Mouse (Mus musculus): Measurements from ENCODE around the gene Cldn3. TPM values are rescaled to one million over a fixed set of nuclear protein-coding genes. Genes with fewer than 3 reads are reported as not detected.

Cldn3 gene
- not detected for polyA plus RNA-seq (2017; shearing (Covaris generic))

DNA sequence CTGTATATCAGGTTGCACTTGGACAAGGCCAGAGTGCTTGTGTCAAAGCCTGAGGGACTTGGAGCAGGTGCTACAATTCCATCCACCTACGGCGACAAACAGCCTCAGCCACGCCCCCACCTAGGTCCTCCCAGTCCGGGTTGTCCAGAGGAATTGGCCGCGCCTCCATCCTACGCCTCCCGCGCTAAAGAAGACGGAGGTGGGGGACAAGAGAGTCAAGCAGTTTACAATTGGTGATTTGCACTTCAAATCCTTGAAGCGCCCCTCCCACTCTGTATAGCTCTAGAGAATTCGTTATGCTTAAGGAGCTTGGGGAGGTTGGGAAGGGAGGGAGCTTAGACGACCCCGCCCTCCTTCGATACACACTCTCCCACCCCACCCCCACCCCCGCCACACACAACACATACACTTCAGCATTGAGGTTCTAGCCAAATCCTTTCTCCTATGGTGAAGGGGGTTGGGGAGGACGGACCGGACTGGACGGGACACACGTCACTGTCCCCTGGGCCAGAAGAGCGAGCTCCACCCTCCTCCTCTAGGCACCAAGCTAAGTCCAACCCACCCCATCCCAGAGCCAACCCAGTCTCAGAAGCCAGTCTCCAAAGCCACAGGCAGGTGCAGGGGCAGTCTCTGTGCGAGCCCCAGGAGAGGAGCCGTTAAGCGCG, at the start of gene Cldn3:
Gene Cldn3 (plus strand): TSS at position 582 of the 665 bp plus-strand sequence.

GRCm38 (mm10) chr5:134946857-134947255, 39.2 kb upstream of the Cldn3 start, which contains the start of gene Cldn4:
Cldn4 (minus strand) TSS chr5:134946934.

GRCm38 (mm10) chr5:135008671-135009589, 22.9 kb downstream of the Cldn3 start, which contains the start of gene Abhd11:
Abhd11 (plus strand) TSS chr5:135009152.

GRCm38 (mm10) chr5:135023344-135024173, 37.5 kb downstream of the Cldn3 start, which contains the start of gene Stx1a:
Stx1a (plus strand) TSS chr5:135023482.

Other genes starting within 250 kb of the Cldn3 start
- gene Eln, start 238.9 kb upstream of the Cldn3 start, polyA plus RNA-seq (2017; shearing (Covaris generic)): 0.35 TPM
- not detected for gene Tmem270, start 79.5 kb upstream of the Cldn3 start, polyA plus RNA-seq (2017; shearing (Covaris generic))
- not detected for gene Cldn13, start 70.7 kb upstream of the Cldn3 start, polyA plus RNA-seq (2017; shearing (Covaris generic))
- gene Mettl27, start 53.8 kb upstream of the Cldn3 start, polyA plus RNA-seq (2017; shearing (Covaris generic)): 5.6 TPM
- not detected for gene Cldn4, start 39.3 kb upstream of the Cldn3 start, polyA plus RNA-seq (2017; shearing (Covaris generic))
- gene Abhd11, start 22.9 kb downstream of the Cldn3 start, polyA plus RNA-seq (2017; shearing (Covaris generic)): 74.8 TPM
- 7.1 TPM for gene Stx1a, start 37.3 kb downstream of the Cldn3 start, polyA plus RNA-seq (2017; shearing (Covaris generic))
- gene Dnajc30, start 78.0 kb downstream of the Cldn3 start, polyA plus RNA-seq (2017; shearing (Covaris generic)): 9.6 TPM
- 78.7 TPM for gene Bud23, start 78.7 kb downstream of the Cldn3 start, polyA plus RNA-seq (2017; shearing (Covaris generic))
- gene Vps37d, start 92.1 kb downstream of the Cldn3 start, polyA plus RNA-seq (2017; shearing (Covaris generic)): not detected
- gene Mlxipl, start 103.7 kb downstream of the Cldn3 start, polyA plus RNA-seq (2017; shearing (Covaris generic)): not detected
- gene Tbl2, start 163.4 kb downstream of the Cldn3 start, polyA plus RNA-seq (2017; shearing (Covaris generic)): 26.8 TPM
- gene Bcl7b, start 182.1 kb downstream of the Cldn3 start, polyA plus RNA-seq (2017; shearing (Covaris generic)): 125 TPM
- 41.6 TPM for gene Baz1b, start 201.1 kb downstream of the Cldn3 start, polyA plus RNA-seq (2017; shearing (Covaris generic))